Mouse (Mus musculus) CD4-positive, CD25-positive, alpha-beta regulatory T cell, adult 4 months (primary cell): ENCODE data around the gene Erbb2. TPM values are rescaled to one million over a fixed set of nuclear protein-coding genes. Genes with fewer than 3 reads are reported as not detected.

Experiments used
- ATAC-seq: one replicate; pipeline ENCODE4 v1.8.0; 2017
- polyA plus RNA-seq, 2 experiments: library from polyadenylated mRNA; unstranded; fragments of 100-300 nt; shearing (Covaris generic); gene quantifications; one replicate each; pipeline ENCODE4 v1.2.1; 2017

The Erbb2 gene
- polyA plus RNA-seq, 2 experiments from 2014 or later: 0.07 to 0.23 TPM

DNA sequence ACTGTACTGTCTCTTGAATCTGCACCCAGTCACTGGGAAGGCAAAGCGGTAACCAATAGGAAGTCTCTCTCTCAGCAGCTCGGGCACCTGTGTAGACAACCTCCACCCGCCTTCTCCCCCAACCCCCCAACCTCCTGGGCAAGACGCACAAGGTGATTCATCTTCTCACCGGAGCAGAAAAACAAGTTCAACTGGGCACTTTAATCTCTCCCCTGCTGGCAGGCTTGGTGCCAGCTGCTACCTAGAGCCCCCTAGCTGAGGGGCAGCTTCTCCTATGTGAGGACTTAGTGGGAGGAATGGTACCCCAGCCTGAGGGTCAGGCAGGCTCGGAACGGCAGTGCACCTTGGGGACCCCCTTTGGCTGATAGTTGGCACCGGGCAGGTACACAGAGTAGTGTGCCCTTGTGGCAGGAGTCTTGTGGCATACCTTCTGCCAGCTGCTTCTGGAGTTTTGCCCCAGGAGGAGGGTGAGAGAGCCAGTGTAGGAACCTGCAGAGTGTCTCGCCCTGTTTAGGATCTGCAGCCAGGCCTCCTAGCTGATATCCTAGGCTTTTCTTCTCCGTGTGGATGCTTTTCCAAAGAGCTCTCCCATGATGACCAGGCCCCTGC, 6.8 kb downstream of the Erbb2 start:
- no peak for ATAC-seq

DNA sequence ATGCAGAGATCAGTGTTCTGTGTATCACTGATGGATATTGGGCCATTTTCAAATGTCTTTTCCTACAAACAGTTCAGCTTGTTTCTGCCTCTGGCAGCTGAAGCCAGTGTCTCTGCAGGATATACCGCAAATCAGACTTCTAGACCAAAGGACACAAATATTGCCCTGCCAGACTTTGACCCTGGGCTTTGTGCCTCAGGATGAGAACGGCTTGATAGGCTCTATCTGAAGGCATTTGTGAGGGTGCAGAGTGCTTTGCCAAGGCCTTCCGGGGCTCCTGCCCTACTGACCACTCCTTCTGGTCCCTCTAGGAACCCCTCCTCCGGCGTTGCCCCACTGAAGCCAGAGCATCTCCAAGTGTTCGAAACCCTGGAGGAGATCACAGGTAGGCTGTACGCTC, 14.3 kb downstream of the Erbb2 start:
- ATAC-seq: no peak

DNA sequence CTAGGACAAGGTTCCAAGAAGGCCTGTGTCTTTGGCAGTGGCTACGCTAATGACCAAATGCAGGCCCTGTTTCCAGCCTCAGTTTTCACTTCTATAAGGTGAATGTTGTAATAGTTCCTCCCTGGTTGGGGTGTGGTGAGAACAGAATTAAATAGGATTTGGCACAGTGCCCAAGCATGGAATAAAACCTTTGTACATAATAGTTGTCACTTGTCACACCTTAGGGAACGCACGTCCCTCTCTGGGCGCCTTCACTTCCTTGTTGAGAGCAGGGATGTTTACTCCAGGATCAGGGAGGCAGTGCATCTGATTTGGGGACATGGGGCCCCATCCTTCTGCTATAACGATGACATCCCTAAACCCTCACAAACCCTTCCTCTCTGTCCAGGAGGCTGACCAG, 16.2 kb downstream of the Erbb2 start:
- ATAC-seq: no peak

DNA sequence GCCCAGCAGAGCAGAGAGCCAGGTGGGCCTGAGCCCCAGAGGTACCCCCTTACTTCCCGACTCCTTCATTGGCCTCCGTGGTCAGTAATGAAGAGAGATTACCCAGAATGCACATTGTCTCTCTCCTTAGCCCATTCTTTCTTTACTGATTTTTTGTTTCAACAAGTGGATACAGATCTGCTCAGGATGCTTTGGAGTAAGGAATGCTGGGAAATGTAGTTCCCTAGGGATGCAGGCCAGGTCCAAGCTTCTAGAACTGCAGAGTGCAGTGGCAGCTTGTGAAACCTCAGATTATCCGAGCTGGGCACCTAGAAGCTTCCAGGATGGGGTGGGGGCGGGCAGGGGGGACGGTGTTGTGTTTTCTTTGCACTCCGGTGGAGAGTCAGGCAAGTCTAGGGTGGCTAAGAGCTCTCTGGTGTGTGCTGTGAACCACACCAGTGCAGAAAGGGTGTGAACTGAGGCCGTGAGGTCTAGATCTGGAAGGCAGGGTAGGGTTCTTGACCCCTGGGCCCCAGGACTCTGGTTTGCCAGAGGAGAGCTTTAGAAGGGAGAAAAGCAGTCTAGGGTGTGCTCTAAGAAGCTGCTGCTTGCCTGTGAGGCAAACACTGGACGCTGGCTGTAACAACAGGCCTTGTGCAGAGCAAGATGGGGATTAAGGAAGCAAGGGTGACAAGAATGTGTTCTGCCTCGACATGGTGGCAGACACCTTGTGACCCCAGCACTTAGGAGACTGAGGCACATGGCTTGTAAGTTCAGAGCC, 19.7 kb downstream of the Erbb2 start:
- no peak for ATAC-seq

DNA sequence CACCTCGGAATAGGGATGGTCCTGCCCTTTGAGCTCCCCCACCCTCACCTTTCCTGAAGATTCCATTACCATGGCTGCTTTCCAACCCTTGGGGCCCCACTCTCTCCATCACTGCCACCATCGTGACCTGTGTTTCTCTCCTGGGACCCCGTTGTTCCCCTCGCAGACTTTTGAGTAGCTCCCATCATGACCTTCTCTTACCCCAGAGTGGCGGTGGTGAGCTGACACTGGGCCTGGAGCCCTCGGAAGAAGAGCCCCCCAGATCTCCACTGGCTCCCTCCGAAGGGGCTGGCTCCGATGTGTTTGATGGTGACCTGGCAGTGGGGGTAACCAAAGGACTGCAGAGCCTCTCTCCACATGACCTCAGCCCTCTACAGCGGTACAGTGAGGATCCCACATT, 23.5 kb downstream of the Erbb2 start:
- no peak for ATAC-seq

DNA sequence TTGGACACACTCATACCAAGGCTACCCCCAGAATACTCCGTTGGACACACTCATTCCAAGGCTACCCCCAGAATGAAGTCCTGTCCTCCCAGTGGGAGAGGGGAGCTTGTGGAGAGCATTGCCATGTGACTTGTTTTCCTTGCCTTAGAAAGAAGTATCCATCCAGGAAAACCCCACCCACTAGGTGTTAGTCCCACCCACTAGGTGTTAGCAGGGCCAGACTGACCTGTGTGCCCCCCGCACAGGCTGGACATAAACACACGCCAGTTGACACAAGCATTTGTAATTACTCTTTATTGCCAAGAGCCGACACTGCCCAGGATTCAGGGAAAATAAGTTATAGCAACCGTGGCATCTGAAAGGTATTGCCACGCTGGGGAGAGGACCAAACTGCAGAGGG, 25.2 kb downstream of the Erbb2 start:
- no peak for ATAC-seq

DNA sequence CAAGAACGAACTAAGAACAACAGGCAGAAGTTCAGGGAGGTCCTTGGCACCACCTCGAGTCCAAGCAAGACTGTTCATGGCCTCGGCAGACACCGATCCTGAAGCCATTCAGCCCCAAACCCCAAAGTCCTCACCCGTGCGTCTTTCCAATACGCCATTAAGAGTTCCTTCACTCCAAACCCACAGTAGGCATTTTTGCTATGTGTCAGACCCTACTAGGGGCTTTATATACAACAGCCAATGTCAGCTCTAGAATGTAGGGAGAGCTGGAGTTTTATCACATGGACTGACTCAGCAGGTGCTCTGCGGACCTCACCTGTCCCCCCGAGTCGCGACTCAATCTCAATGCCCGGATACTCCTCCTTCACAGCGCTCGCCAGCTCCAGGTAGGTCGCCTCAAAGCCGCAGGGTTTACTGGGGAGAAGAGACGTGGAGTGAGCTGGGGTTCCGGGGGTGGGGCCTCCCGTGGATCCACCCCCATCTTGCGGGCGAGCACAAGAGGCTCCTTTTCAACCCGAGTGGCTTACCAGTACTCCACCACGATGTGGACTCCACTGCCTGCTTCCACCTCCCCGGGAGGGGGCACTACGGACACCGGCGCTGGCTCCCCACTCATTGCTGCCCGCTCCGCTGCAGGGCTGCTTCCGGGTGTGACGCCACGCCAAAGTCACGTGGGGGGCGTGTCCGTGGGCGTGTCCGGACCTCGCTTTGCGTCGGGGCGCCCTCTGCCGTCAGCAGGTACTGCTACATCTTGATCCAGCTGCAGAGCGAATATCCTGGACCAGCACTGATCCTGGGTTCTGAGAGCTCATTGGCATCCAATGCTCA, 26.3 kb downstream of the Erbb2 start, which contains the start of gene Mien1:
TSS of gene Mien1 (minus strand) at position 661 of the 828 bp plus-strand sequence.
- peak; percentile 92 for ATAC-seq

DNA sequence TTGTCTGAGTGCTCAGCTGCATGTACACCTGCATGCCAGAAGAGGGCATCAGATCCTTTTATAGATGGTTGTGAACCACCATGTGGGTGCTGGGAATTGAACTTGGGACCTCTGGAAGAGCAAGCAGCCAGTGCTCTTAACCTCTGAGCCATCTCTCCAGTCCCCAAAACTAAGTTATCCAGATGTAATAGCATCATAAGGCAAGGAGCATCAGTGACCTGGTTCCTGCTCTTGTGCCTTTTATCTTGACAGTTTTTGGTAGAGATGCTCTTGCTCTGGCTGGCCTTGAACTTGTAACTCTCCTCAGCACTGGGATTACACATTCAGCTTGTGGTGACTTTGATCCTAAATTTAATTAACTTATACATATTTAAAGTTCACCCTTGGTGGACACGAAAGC, 31.4 kb downstream of the Erbb2 start:
- no peak for ATAC-seq

DNA sequence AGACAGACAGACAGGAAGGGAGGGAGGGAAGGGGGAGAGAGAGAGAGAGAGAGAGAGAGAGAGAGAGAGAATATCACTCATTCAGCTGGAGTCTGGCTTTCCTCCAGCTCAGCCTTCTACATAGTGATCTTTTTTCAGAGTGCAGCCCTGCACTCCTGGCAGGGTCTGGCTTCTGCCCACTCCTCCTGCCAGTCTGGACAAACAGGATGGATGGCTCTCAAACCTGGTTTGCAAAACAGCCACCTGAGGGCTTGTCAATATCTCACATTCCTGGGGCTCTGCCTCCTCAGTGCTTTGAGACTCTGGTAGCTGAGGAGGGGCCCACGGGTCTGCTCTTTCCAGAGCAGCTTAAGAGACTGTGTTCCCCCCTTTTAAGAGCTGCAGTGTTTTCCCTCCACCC, 33.0 kb downstream of the Erbb2 start:
- no peak for ATAC-seq

DNA sequence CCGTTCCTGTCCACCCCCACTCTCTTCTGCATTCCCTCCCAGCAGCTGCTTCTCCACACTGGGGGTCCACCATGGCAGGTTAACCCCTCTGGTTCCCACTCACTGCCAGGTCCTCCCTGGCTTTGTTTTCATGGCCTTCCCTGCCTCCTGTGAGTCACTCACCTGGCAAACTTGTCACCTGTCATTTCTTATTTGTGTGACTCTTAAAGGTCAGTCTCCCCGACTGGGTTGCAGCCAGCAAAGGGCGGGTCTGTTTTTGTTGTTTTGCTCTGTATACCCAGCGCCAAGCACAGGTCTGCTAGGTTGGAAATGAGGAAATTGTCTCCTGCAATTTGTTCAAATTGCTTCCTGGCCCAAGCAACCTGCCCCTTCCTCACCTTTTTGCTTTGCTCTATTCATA, 33.4 kb downstream of the Erbb2 start:
- ATAC-seq: no peak

DNA sequence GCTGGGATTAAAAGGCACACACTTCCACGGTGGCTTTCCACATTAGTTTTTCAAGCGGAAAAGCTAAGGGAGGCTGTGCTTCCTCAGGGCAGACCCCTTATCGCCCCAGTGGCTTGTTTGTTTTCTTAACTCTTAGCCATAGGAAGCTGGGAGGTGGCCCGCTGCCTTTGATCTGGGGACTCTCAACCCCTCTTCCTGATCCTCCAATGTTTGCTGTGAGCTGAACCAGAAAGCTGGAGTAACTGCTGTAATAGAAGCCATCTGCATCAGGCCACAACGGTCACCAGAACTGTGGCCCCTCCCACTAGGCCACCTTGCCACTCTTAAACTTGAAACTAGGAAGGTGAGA, 33.9 kb downstream of the Erbb2 start, which contains the start of gene Grb7:
TSS of gene Grb7 (plus strand) at position 182 of the 349 bp plus-strand sequence.
- no peak for ATAC-seq

DNA sequence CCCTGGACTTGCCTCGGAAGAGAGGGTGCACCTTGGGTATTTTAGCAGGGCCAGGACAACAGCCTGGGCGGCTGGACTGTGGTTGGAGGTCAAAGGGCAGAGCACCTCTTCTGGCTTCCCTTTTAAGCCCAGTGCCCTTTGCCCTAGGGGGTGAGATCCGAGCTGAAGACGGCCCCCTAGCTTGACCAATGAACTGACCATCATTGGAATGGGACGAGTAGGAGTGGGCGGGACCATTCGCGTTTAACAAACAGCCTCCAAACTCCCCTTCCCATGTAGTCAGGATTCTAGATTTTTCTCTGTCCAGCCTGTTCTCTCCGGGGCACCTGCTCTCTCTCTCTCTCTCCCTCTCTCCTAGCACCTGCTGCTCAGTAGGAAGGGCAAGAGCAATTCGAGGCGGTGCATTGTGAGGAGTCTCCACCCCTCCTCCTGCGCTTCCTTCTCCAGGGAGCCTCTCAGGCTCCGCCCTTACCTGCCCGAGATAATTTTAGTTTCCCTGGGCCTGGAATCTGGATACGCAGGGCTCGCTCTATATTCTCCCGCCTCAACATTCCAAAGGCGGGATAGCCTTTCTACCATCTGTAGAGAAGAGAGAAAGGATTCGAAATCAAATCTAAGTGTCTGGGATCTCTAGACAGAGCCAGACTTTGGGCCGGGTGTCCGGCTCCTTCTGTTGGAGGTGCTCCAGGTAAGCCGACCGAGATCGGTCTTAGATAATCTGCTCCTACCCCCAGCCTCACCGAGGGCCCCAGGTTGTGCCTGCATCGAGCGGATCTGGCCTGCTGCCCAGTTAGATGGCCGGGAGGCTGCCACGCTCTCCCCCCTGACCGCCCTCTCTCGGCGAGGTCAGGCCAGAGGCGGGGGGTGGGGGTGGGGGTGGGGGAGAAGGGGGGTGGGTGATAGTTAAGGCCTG, 34.5 kb downstream of the Erbb2 start:
- ATAC-seq: no peak

DNA sequence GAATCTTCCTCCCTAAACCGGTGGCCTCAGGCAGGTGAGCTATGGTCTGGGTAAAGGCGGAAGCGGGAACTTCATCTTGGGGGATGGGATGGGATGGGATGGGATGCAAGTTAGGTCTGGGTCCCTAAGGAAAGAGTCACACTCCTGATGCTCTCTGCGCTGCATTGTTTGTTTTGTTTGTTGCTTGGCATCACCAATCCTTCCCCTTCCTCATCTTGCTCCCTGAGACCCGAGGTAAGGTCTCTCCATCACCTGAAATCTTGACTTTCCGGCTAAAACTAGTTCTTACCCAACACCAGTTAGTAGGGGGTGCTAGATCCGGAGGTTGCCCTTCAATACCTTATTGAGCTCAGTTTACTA, 35.2 kb downstream of the Erbb2 start:
- no peak for ATAC-seq

DNA sequence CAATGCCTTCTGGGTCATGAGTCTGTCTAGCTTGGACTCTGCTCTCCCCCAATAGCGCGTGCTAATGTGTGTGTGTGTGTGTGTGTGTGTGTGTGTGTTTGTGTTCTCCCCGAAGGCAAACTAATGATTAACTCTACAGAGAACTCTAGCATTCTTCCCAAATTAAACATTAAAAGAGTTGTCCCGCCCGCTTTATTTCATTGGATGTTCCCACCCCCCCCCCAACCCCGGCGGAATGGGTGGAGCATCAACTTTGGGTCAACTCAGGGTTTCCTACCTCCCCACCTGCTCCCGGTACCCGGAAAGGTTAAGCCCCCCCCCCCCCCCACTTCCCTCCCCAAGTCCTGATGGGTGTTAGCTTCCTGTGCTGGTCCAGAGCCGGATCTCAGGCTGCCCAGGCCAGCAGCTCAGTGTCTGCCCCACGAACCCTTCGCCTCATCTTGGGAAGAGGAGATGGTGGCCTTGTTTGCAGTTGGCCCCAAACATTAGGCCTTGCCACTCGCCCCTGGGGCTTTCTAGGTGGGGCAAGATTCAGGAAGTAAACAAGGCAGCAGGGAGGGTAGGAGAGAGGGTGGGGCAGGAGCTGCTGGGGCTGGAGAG, 36.0 kb downstream of the Erbb2 start:
- no peak for ATAC-seq

DNA sequence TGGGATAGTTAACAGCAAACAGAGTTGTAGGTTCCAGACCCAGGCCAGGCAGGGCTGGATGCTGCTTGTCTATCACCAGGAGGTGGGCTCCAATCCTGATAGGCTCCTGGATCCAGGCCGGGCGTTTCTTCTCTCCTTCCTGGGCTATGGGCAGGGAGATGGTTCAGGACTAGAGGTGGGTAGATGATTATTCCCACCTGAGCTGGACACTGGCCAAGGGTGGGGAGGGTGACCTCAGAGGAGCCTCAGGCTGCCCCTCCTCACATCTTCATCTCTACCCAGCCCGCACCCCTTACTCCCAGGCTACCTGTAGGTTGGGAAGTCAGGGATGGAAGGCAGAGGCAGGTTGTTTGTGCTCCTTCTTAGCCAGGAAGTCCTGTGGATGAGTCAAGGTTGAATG, 37.1 kb downstream of the Erbb2 start:
- ATAC-seq: no peak

DNA sequence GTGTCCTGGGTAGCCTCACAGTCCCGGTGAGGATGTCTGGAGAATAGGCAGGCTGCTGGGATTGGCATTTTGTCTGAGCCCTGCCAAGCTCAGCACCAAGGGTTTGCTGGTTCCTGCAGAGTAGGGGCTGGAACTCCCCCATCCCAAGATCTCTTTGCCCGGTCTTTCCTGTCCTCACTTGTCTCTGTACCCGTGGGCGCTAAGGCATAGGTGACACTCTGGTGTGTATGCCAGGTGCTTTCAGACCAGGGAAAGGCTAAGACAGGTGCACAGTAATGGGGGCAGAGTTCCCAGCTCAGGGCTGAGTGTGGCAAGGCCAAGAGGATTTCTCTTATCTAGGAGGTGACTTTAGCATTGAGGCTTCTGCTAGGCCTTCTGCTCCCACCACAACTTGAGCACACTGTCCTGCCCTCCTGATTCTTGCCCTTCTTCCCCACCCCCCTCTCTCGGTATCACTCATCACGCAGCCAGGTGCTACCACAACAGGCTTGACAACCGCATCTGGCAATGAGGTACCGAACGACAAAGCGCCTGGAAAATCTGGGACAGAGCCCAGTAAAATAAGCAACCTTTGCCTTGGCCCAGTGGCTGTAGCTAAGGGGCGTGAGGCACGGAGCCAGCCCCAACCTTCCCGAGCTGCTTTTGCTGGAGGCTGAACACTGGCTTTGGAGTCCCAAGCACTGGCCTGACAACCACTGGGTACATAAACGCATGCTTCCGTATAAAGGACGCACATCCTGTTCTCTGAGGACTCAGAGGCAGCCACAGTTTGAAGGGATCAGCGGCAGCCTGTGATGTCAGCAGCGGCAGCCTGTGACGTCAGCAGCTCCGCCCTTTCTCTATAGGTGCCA, 37.9 kb downstream of the Erbb2 start:
- ATAC-seq: peak; percentile 49

DNA sequence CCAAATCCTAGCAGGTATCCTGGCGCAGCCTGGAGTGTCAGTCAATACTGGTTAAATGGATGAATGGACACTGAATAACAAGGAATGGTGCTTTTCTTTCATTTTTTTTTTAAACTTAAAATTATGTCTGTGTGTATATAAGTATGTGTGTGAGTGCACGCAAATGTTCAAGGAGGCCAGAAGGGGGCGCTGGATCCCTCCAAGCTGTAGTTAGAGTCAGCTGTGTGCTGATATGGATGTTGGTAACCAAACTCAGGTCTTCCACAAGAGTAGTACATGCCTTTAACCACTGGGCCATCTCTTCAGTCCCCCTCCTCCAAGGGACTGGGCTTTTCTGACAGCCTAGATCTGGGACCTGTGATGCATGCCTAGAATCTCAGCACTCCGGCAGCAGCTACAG, 43.2 kb downstream of the Erbb2 start:
- ATAC-seq: no peak

DNA sequence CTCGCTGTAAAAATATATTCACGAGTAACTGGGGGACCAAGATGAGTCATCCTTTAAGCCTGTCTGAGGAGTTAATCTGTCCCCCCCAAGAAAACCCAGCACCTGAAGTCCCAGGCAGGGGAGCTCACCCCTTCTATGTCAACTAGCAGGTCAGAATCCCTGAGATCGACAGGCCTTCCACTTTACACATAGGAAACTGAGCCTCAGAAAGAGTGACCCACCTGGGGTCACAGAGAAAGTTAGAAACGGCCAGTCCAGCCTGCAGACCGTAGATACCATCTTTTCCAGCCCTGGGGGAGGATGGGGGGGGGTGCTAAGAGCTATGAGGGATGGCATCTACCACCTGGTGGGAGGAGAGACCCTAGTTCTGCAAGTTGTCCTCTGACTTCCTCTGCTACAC, 44.3 kb downstream of the Erbb2 start:
- ATAC-seq: no peak

DNA sequence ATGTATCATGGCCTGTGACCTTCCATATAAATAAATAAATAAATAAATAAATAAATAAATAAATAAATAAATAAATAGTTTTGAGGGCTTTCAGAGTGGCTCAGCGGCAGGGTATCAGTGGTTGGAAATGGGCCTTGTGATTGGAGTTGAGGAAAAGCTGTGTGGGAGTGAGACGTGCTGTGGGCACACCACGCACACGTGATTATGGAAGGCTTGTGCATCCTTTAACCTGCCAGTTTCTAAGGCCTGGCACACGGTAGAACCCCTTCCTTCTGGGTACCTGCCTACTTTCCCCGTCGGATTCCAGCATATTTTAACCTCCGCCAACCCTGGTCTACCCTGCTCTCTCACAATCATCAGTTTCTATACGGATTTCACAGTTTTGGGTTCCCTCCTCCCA, 44.7 kb downstream of the Erbb2 start:
- ATAC-seq: peak; percentile 28

DNA sequence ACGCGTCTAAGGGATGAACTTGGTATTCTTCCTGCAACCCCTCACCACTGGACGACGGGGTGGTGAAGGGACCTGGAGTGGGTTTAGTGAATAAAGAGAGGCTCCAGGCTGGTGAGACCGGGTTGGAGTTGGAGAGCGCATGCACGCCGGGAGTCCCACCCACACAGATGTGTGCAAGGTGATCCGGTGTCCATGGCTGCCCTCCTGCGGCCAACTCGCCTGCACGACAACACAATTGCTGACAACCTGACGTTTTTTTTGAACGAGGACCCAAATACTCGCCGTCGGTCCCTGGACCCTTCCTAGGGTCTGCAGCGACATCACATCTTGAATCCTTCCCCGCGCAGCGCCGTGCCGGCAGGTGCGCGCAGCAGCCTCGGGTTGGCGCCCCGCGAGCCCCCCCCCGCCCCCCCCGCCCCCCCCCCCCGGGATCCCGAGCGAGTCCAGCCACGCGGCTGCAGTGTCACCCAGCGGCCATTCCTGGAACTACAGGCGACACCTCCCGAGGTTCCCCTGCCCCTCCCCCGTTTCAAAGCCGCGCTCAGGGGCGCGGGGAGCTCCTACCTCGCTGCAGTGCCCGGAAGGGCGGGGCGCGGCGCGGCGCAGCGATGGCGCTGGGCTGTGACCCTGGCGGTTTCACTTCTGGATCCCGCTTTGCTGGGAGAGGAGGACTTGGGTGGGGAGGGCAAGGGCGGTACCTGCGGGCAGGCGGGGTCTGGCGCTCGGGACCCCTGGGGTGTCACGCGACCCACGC, 45.3 kb downstream of the Erbb2 start:
- peak; percentile 82 for ATAC-seq
